Mouse (Mus musculus) CH12.LX (cell line): Measurements from ENCODE around the gene Cep83. TPM values are rescaled to one million over a fixed set of nuclear protein-coding genes. Genes with fewer than 3 reads are reported as not detected.

Experiments
- DNase-seq: peaks from one replicate; pipeline ENCODE4 v3.0.0-alpha.2; 2013; ENCODE audit errors: extremely low read depth
- H3K27ac ChIP-seq: 2 replicates; pipeline ENCODE4 v1.5.1; 2012; ENCODE audit warnings: low read depth, mild to moderate bottlenecking, control low read depth, moderate library complexity; ENCODE audit not compliant: insufficient read depth
- H3K27me3 ChIP-seq: replicated peaks from 2 replicates; pipeline ENCODE3; 2012; ENCODE audit warnings: inconsistent platforms
- H3K36me3 ChIP-seq, 2 experiments: replicated peaks in 1 of 2; 2 replicates each; pipeline versions ENCODE3 to v1.6.1; 2012; ENCODE audit warnings: inconsistent platforms in 1 of 2, low read length in 1 of 2, mild to moderate bottlenecking in 1 of 2, mixed read lengths in 1 of 2, moderate library complexity in 1 of 2; ENCODE audit not compliant: control insufficient read depth in 1 of 2, insufficient read depth in 1 of 2
- H3K4me1 ChIP-seq, 2 experiments: 2 replicates each; pipeline ENCODE4 v1.6.1; 2012; ENCODE audit warnings: inconsistent platforms in 1 of 2, moderate library complexity in 1 of 2; ENCODE audit not compliant: insufficient read depth in 2 of 2, control insufficient read depth in 1 of 2
- H3K4me2 ChIP-seq: 2 replicates; pipeline ENCODE4 v1.6.1; 2012; ENCODE audit warnings: low read depth, mild to moderate bottlenecking, control low read depth; ENCODE audit not compliant: poor library complexity, insufficient read depth, severe bottlenecking
- H3K4me3 ChIP-seq, 3 experiments: fragments of 150-350 bp in 1 of 3; sonication (generic) in 1 of 3; replicated peaks in 1 of 3; 2 replicates each; pipeline versions ENCODE3 to v1.5.1; 2011 to 2012; ENCODE audit warnings: low read depth in 2 of 3, low read length in 2 of 3, mild to moderate bottlenecking in 2 of 3, moderate library complexity in 2 of 3, control low read depth in 1 of 3, improper control_type of control experiment in 1 of 3, inconsistent platforms in 1 of 3, mixed read lengths in 1 of 3; ENCODE audit not compliant: poor library complexity in 1 of 3
- H3K79me2 ChIP-seq: replicated peaks from 2 replicates; pipeline ENCODE4 v1.6.1; 2012; ENCODE audit warnings: mild to moderate bottlenecking, moderate library complexity; ENCODE audit not compliant: control insufficient read depth, poor library complexity, insufficient read depth, severe bottlenecking; ENCODE audit errors: extremely low read depth
- H3K9ac ChIP-seq: 2 replicates; pipeline ENCODE4 v1.6.1; 2012; ENCODE audit warnings: low read depth, mild to moderate bottlenecking, control low read depth, moderate library complexity; ENCODE audit not compliant: insufficient read depth
- H3K9me3 ChIP-seq: replicated peaks from 2 replicates; pipeline ENCODE3; 2012; ENCODE audit warnings: low read length, inconsistent platforms, mixed read lengths
- BHLHE40 ChIP-seq: IDR thresholded peaks from 2 replicates; pipeline ENCODE4 v1.6.1; 2011; ENCODE audit warnings: mild to moderate bottlenecking, low read depth, low read length, improper control_type of control experiment
- CHD1 ChIP-seq: IDR thresholded peaks from 2 replicates; pipeline ENCODE4 v1.6.1; 2012; ENCODE audit warnings: low read depth, low read length, improper control_type of control experiment, inconsistent platforms
- CHD2 ChIP-seq: IDR thresholded peaks from 2 replicates; pipeline ENCODE4 v1.6.1; 2011; ENCODE audit warnings: low read length, improper control_type of control experiment
- CTCF ChIP-seq, 2 experiments: IDR thresholded peaks in 1 of 2; conservative IDR thresholded peaks in 1 of 2; 2 replicates each; pipeline ENCODE4 v1.5.1; 2011 to 2012; ENCODE audit warnings: low read depth in 2 of 2, low read length in 2 of 2, improper control_type of control experiment in 1 of 2, inconsistent platforms in 1 of 2, mild to moderate bottlenecking in 1 of 2, moderate library complexity in 1 of 2
- E2F4 ChIP-seq: IDR thresholded peaks from 2 replicates; pipeline ENCODE4 v1.6.1; 2011; ENCODE audit warnings: low read depth, low read length, improper control_type of control experiment; ENCODE audit not compliant: insufficient replicate concordance
- ELF1 ChIP-seq: IDR thresholded peaks from 2 replicates; pipeline ENCODE4 v1.6.1; 2014; ENCODE audit warnings: low read depth, mild to moderate bottlenecking, inconsistent platforms, low read length, improper control_type of control experiment
- EP300 ChIP-seq: IDR thresholded peaks from 2 replicates; pipeline ENCODE4 v1.6.1; 2011; ENCODE audit warnings: low read length, improper control_type of control experiment
- ETS1 ChIP-seq: conservative IDR thresholded peaks from 2 replicates; pipeline ENCODE4 v1.6.1; 2012; ENCODE audit warnings: low read depth, mild to moderate bottlenecking, inconsistent platforms, low read length, improper control_type of control experiment, moderate library complexity
- GABPA ChIP-seq: IDR thresholded peaks from 2 replicates; pipeline ENCODE4 v1.6.1; 2012; ENCODE audit warnings: low read depth, low read length, improper control_type of control experiment, inconsistent platforms; ENCODE audit not compliant: insufficient replicate concordance
- HCFC1 ChIP-seq: IDR thresholded peaks from 2 replicates; pipeline ENCODE4 v1.6.1; 2012; ENCODE audit warnings: low read depth, mild to moderate bottlenecking, inconsistent platforms, low read length, improper control_type of control experiment
- IRF4 ChIP-seq: IDR thresholded peaks from 2 replicates; pipeline ENCODE4 v1.6.1; 2014; ENCODE audit warnings: low read depth, mild to moderate bottlenecking, inconsistent platforms, low read length, improper control_type of control experiment
- JUN ChIP-seq: IDR thresholded peaks from 2 replicates; pipeline ENCODE4 v1.6.1; 2011; ENCODE audit warnings: low read depth, mild to moderate bottlenecking, low read length, improper control_type of control experiment, moderate library complexity; ENCODE audit not compliant: insufficient read depth
- JUND ChIP-seq: conservative IDR thresholded peaks from 2 replicates; pipeline ENCODE4 v1.6.1; 2011; ENCODE audit warnings: low read depth, low read length, improper control_type of control experiment
- KAT2A ChIP-seq: IDR thresholded peaks from 2 replicates; pipeline ENCODE4 v1.6.1; 2012; ENCODE audit warnings: low read length, improper control_type of control experiment, inconsistent platforms; ENCODE audit not compliant: insufficient replicate concordance
- MAFK ChIP-seq: IDR thresholded peaks from 2 replicates; pipeline ENCODE4 v1.6.1; 2011; ENCODE audit warnings: low read length, improper control_type of control experiment; ENCODE audit not compliant: insufficient replicate concordance
- MAX ChIP-seq: IDR thresholded peaks from 2 replicates; pipeline ENCODE4 v1.6.1; 2011; ENCODE audit warnings: low read length, improper control_type of control experiment
- MAZ ChIP-seq: IDR thresholded peaks from 2 replicates; pipeline ENCODE4 v1.6.1; 2012; ENCODE audit warnings: low read depth, mild to moderate bottlenecking, inconsistent platforms, low read length, improper control_type of control experiment, moderate library complexity
- MEF2A ChIP-seq: IDR thresholded peaks from 2 replicates; pipeline ENCODE4 v1.6.1; 2014; ENCODE audit warnings: low read depth, mild to moderate bottlenecking, inconsistent platforms, low read length, improper control_type of control experiment, borderline replicate concordance
- MXI1 ChIP-seq: IDR thresholded peaks from 2 replicates; pipeline ENCODE4 v1.6.1; 2011; ENCODE audit warnings: mild to moderate bottlenecking, low read depth, low read length, improper control_type of control experiment
- MYC ChIP-seq: IDR thresholded peaks from 2 replicates; pipeline ENCODE4 v1.6.1; 2011; ENCODE audit warnings: low read depth, mild to moderate bottlenecking, improper control_type of control experiment, low read length
- NELFE ChIP-seq: IDR thresholded peaks from 2 replicates; pipeline ENCODE4 v1.6.1; 2011; ENCODE audit warnings: low read depth, low read length, improper control_type of control experiment
- NRF1 ChIP-seq: IDR thresholded peaks from 2 replicates; pipeline ENCODE4 v1.6.1; 2014; ENCODE audit warnings: low read depth, mild to moderate bottlenecking, inconsistent platforms, low read length, improper control_type of control experiment, moderate library complexity
- PAX5 ChIP-seq: IDR thresholded peaks from 2 replicates; pipeline ENCODE4 v1.6.1; 2012; ENCODE audit warnings: low read length, inconsistent platforms, mixed read lengths
- POLR2A ChIP-seq: IDR thresholded peaks from 2 replicates; pipeline ENCODE4 v1.6.1; 2011; ENCODE audit warnings: low read depth, mild to moderate bottlenecking, improper control_type of control experiment, low read length
- POLR2AphosphoS2 ChIP-seq: IDR thresholded peaks from 2 replicates; pipeline ENCODE4 v1.6.1; 2011; ENCODE audit warnings: low read depth, low read length, improper control_type of control experiment
- RAD21 ChIP-seq: IDR thresholded peaks from 2 replicates; pipeline ENCODE4 v1.6.1; 2011; ENCODE audit warnings: low read depth, mild to moderate bottlenecking, low read length, improper control_type of control experiment, moderate library complexity
- RCOR1 ChIP-seq: conservative IDR thresholded peaks from 2 replicates; pipeline ENCODE4 v1.6.1; 2012; ENCODE audit warnings: low read depth, mild to moderate bottlenecking, inconsistent platforms, low read length, improper control_type of control experiment
- SIN3A ChIP-seq: IDR thresholded peaks from 2 replicates; pipeline ENCODE4 v1.6.1; 2012; ENCODE audit warnings: low read length, improper control_type of control experiment, inconsistent platforms
- SMC3 ChIP-seq: IDR thresholded peaks from 2 replicates; pipeline ENCODE4 v1.6.1; 2011; ENCODE audit warnings: low read depth, low read length, improper control_type of control experiment
- TBP ChIP-seq: conservative IDR thresholded peaks from 2 replicates; pipeline ENCODE4 v1.6.1; 2011; ENCODE audit warnings: low read depth, low read length, improper control_type of control experiment
- TCF12 ChIP-seq: IDR thresholded peaks from 2 replicates; pipeline ENCODE4 v1.6.1; 2014; ENCODE audit warnings: low read depth, mild to moderate bottlenecking, inconsistent platforms, low read length, improper control_type of control experiment
- UBTF ChIP-seq: IDR thresholded peaks from 2 replicates; pipeline ENCODE4 v1.6.1; 2012; ENCODE audit warnings: low read depth, mild to moderate bottlenecking, inconsistent platforms, low read length, improper control_type of control experiment, moderate library complexity
- USF1 ChIP-seq: IDR thresholded peaks from 2 replicates; pipeline ENCODE4 v1.6.1; 2014; ENCODE audit warnings: low read depth, mild to moderate bottlenecking, inconsistent platforms, low read length, improper control_type of control experiment
- USF2 ChIP-seq: conservative IDR thresholded peaks from 2 replicates; pipeline ENCODE4 v1.6.1; 2011; ENCODE audit warnings: low read depth, low read length, improper control_type of control experiment
- ZC3H11A ChIP-seq: IDR thresholded peaks from 2 replicates; pipeline ENCODE4 v1.6.1; 2012; ENCODE audit warnings: low read depth, mild to moderate bottlenecking, inconsistent platforms, low read length, improper control_type of control experiment
- ZKSCAN1 ChIP-seq: IDR thresholded peaks from 2 replicates; pipeline ENCODE4 v1.6.1; 2012; ENCODE audit warnings: low read depth, inconsistent platforms, low read length, improper control_type of control experiment, borderline replicate concordance
- ZMIZ1 ChIP-seq: IDR thresholded peaks from 2 replicates; pipeline ENCODE4 v1.6.1; 2012; ENCODE audit warnings: low read depth, mild to moderate bottlenecking, inconsistent platforms, low read length, improper control_type of control experiment
- ZNF384 ChIP-seq: IDR thresholded peaks from 2 replicates; pipeline ENCODE4 v1.6.1; 2012; ENCODE audit warnings: low read depth, low read length, improper control_type of control experiment, inconsistent platforms
- dilution Hi-C: fragments of 300-500 bp; cut with MboI; formaldehyde crosslinking; loops from 2 replicates; pipeline ENCODE4 v1.14.3; 2020; ENCODE audit warnings: low sequenced_read_pairs; ENCODE audit not compliant: extremely low pct_unique_long_range_greater_than_20kb, extremely low pct_ligation_motif_present
- in situ Hi-C: fragments of 300-500 bp; cut with MboI; formaldehyde crosslinking; loops from 3 replicates; pipeline ENCODE4 v1.14.3; 2019; ENCODE audit warnings: low sequenced_read_pairs, low pct_ligation_motif_present, low pct_unique_long_range_greater_than_20kb, mixed read lengths
- polyA plus RNA-seq: library from polyadenylated mRNA; unstranded; fragments of >175 nt; gene quantifications from 2 replicates; pipeline ENCODE4 v1.2.1, GENCODE M21; 2012; ENCODE audit warnings: low read depth; ENCODE audit not compliant: insufficient read length
- total RNA-seq, 2 experiments: library from RNA; depleted of rRNA; stranded (reverse); fragments of 300-350 nt in 1 of 2; fragments of >200 nt in 1 of 2; gene quantifications; 2 replicates each; pipeline ENCODE4 v1.2.3; 2012 to 2014

The Cep83 gene
- total and polyA plus RNA-seq, 3 experiments: 17.7 to 44.0 (median 32.1) TPM

DNA sequence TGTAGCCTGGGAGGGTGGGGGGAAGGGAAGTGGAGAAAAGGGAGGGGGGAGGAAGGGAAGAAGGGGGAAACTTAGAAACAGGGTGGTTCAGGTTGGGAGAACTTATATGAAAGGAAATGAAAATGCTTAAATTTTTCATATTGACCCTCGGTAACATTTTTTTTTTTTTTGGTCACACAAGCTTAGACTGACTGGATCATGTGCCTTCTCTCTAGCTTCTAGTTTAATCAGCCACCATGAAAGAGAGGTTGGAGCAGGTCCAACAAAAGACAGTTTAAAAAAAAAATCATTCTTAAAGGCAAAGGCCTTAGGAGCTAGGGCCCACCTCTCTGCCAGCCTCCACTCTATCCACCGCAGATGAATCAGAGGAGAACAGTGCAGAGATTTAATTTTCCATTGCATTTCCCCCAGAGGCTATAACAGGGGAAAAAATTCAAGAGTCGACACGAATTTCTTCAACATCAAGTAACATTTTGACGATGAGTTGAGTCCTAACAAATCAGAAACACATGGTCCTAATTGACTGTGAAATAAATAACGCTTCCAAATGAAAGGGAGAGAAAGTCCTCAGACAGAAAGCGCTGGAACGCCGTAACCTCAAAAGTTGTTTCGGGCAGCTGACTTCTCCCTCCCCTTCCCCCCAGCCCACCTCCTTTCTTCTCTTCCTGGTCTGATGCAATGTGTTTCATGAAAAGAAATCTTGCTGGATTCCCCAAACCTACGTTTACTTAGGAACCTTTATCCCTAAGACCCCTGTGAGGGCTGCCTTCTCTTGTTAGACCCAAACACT, 135.7 kb downstream of the Cep83 start:
- Histone ChIP-seq H3K4me1 (peaks cover 21 to 81% of the 10 kb centered on the region in 2 experiments), H3K4me3 (peak overlapping the region in 1 of 3 experiments; percentile 17), H3K4me2 (peak overlapping the region; percentile 69), H3K9ac (peak overlapping the region; percentile 73), H3K36me3 (peaks cover 28 to 52% of the 10 kb centered on the region in 2 experiments), H3K27me3 (no peaks in the 10 kb centered on the region), H3K79me2 (peaks cover 5% of the 10 kb centered on the region; the same call in 1 of the 2 replicates), H3K27ac (peak overlapping the region; percentile 99), H3K9me3 (peaks cover 2% of the 10 kb centered on the region)
- DNase-seq: peak; percentile 69
- TF ChIP-seq ZMIZ1 (no peak), ZC3H11A (no peak), CHD2 (peak; percentile 73), BHLHE40 (peak; percentile 45; the same call in 1 of the 2 replicates), RAD21 (no peak; the same call in 1 of the 2 replicates), CTCF (conservative IDR thresholded peaks at IDR 0.05 in 1 of 2, IDR thresholded peaks at IDR 0.05 in 1 of 2; ENCODE audit: low read depth in 2 of 2, low read length in 2 of 2) (no peak), E2F4 (no peak), NELFE (0 out of 2 replicates have a peak, but pooled peaks have one; percentile 14), EP300 (peak; percentile 87), MYC (peak; percentile 56; the same call in 1 of the 2 replicates), ZNF384 (peak; percentile 79), PAX5 (no peak), MAX (peak; percentile 69; the same call in 1 of the 2 replicates), MEF2A (peak; percentile 41; the same call in 1 of the 2 replicates), HCFC1 (peak; percentile 31; the same call in 1 of the 2 replicates), TBP (no peak), UBTF (no peak), ETS1 (peak; percentile 52), MAZ (peak; percentile 32), TCF12 (peak; percentile 25; the same call in 1 of the 2 replicates), IRF4 (no peak), KAT2A (no peak), NRF1 (no peak), JUN (no peak), SIN3A (peak; percentile 76), CHD1 (peak; percentile 90; the same call in 1 of the 2 replicates), POLR2A (peak; percentile 22; the same call in 1 of the 2 replicates), JUND (0 out of 2 replicates have a peak, but pooled peaks have one; percentile 61), SMC3 (no peak; the same call in 1 of the 2 replicates), MXI1 (peak; percentile 79), MAFK (no peak), ZKSCAN1 (no peak), POLR2AphosphoS2 (no peak), USF1 (no peak), RCOR1 (peak; percentile 80), USF2 (no peak), GABPA (no peak), ELF1 (peak; percentile 72)
- in situ Hi-C loops (no loop called here), dilution Hi-C loops (loop anchor here (25.0 kb wide), 1 partner anchor 88 kb away; no protein-coding TSS in a partner anchor)
